Mouse (Mus musculus) forebrain, embryonic 15.5 days (tissue): ENCODE data around the gene Churc1. TPM values are rescaled to one million over a fixed set of nuclear protein-coding genes. Genes with fewer than 3 reads are reported as not detected.
"Not testable (repeated sequence)": the region's sequence is repeated elsewhere in the genome, so short reads cannot be mapped to it uniquely, and the experiment has no call there.

ENCODE experiments used
- ATAC-seq: fragments of 200-750 bp; cut with Nextera tagmentation; replicated peaks from 2 replicates; pipeline ENCODE4 v1.8.0; 2017; ENCODE audit warnings: mild to moderate bottlenecking, moderate TSS enrichment, moderate library complexity
- H3K27ac ChIP-seq: fragments of 300-500 bp; sonication (generic); replicated peaks from 2 replicates; pipeline ENCODE4 v1.5.1; 2015; ENCODE audit warnings: mild to moderate bottlenecking, inconsistent platforms
- H3K27me3 ChIP-seq: fragments of 300-500 bp; sonication (generic); 2 replicates; pipeline ENCODE4 v1.6.1; 2015; ENCODE audit warnings: inconsistent platforms
- H3K36me3 ChIP-seq: fragments of 300-500 bp; sonication (generic); 2 replicates; pipeline ENCODE4 v1.6.1; 2015; ENCODE audit warnings: mild to moderate bottlenecking, inconsistent platforms
- H3K4me1 ChIP-seq: fragments of 300-500 bp; sonication (generic); 2 replicates; pipeline ENCODE4 v1.6.1; 2015; ENCODE audit warnings: inconsistent platforms
- H3K4me2 ChIP-seq: fragments of 300-500 bp; sonication (generic); replicated peaks from 2 replicates; pipeline ENCODE4 v1.6.1; 2015; ENCODE audit warnings: mild to moderate bottlenecking, inconsistent platforms
- H3K4me3 ChIP-seq: fragments of 300-500 bp; sonication (generic); 2 replicates; pipeline ENCODE4 v1.5.1; 2015; ENCODE audit warnings: mild to moderate bottlenecking, inconsistent platforms
- H3K9ac ChIP-seq: fragments of 300-500 bp; sonication (generic); replicated peaks from 2 replicates; pipeline ENCODE4 v1.6.1; 2015; ENCODE audit warnings: mild to moderate bottlenecking, inconsistent platforms
- H3K9me3 ChIP-seq: fragments of 300-500 bp; sonication (generic); 2 replicates; pipeline ENCODE4 v1.6.1; 2016; ENCODE audit warnings: inconsistent platforms
- WGBS: fragments of 180-500 bp; shearing (Covaris S2); methylation state at CpG from one replicate; pipeline ENCODE4 v1.1.7; 2015; ENCODE audit warnings: mixed read lengths; 5-methylcytosine and 5-hydroxymethylcytosine counted together
- polyA plus RNA-seq: library from polyadenylated mRNA; unstranded; fragments of >200 nt; fragmentation: Nextera tagmentation; extraction: Ambion mirVana; gene quantifications from 2 replicates; pipeline ENCODE4 v1.2.1, GENCODE M21; 2015

Churc1 gene
- polyA plus RNA-seq, 1 experiment from 2014 or later, result 108 TPM

DNA sequence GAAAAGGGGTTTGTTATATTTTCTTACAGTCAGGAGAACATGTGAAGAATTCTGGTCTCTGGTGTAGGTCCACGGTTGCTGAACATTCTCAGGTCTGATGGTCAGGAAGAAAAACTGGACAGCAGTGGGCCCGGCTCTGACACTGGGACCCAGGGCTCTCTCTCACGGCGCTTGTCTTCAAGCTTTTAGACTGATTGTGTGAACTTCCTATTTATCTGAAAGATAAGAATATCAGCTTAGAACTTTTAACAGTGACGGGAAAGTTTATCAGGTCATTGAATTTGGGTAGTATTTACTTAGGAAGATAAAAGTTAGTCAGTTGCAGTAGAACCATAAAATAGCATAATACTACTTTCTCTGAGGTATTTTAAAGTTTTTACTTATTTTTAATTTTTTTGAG is 11.6 kb downstream of the Churc1 start:
- no peak for ATAC-seq
- Histone ChIP-seq H3K9me3 (no peaks in the 10 kb centered on the region), H3K4me2 (no peak overlapping the region), H3K36me3 (peaks cover 2% of the 10 kb centered on the region; the same call in 1 of the 2 replicates), H3K9ac (no peak overlapping the region), H3K4me1 (0 out of 2 replicates have a peak, but pooled peaks cover 2% of the 10 kb centered on the region), H3K27me3 (no peaks in the 10 kb centered on the region), H3K4me3 (no peak overlapping the region), H3K27ac (no peak overlapping the region)
- WGBS, result 94% methylated on average over 5 of the region's 5 CpGs

DNA sequence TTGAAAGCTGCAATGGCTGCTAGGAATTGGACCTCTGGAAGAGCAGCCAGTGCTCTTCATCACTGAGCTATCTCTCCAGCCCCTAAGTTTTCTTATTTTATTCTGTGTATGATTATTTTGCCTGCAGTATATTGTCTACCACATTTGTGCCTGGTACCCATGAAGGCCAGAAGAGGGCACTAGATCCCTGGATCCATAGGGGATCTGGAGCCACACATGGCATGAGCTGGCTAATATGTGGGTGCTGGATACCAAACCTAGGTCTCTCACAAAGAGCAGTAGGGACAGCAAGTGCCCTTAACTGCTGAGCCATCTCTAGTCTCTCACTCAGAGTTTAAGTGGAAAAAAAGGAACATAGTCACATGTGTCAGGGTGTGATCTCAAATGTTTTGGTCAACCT is 12.5 kb downstream of the Churc1 start:
- Histone ChIP-seq H3K4me1 (0 out of 2 replicates have a peak, but pooled peaks cover 2% of the 10 kb centered on the region), H3K27me3 (no peaks in the 10 kb centered on the region), H3K9ac (no peak overlapping the region), H3K9me3 (no peaks in the 10 kb centered on the region), H3K4me3 (no peak overlapping the region), H3K27ac (no peak overlapping the region), H3K4me2 (no peak overlapping the region), H3K36me3 (peaks cover 2% of the 10 kb centered on the region; the same call in 1 of the 2 replicates)
- ATAC-seq, result no peak

- Histone ChIP-seq H3K27me3 (no peaks in the 10 kb centered on the region), H3K36me3 (peaks cover 2% of the 10 kb centered on the region; the same call in 1 of the 2 replicates), H3K4me3 (no peak overlapping the region), H3K4me1 (0 out of 2 replicates have a peak, but pooled peaks cover 2% of the 10 kb centered on the region), H3K27ac (no peak overlapping the region), H3K9ac (no peak overlapping the region), H3K9me3 (no peaks in the 10 kb centered on the region), H3K4me2 (no peak overlapping the region)
- 83% methylated on average over 10 of the region's 10 CpGs for WGBS
- no peak for ATAC-seq
Measured at GRCm38 (mm10) chr12:76778305-76779083, 13.2 kb downstream of the Churc1 start.

DNA sequence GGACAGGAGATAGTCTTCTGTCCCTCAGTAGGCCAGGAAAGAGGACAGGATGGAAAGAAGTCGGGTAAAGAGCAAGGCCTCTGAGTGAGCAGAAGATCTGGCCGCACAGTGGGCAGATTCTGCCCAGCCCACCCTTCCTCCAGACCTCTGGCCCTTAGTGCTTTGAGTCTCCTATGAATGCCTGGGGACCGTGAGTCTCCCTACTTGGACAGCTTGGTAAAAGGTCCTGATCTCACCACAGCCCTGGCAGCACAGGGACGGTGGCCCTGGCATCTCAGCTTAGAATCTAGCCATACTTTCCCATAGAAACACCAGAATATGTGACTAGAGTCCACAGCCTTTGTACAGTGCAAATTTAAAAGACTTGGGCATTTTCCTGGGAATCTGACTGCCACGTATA is 14.6 kb downstream of the Churc1 start:
- no peak overlapping the region for H3K9ac ChIP-seq
- H3K4me2 ChIP-seq, result no peak overlapping the region
- ATAC-seq, result no peak
- peaks cover 2% of the 10 kb centered on the region; the same call in 1 of the 2 replicates for H3K36me3 ChIP-seq
- H3K4me1 ChIP-seq, result 0 out of 2 replicates have a peak, but pooled peaks cover 2% of the 10 kb centered on the region
- WGBS, result 80% methylated on average over 5 of the region's 5 CpGs
- H3K27me3 ChIP-seq, result no peaks in the 10 kb centered on the region
- no peaks in the 10 kb centered on the region for H3K9me3 ChIP-seq
- H3K4me3 ChIP-seq, result no peak overlapping the region
- H3K27ac ChIP-seq, result no peak overlapping the region

- Histone ChIP-seq H3K36me3 (peaks cover 2% of the 10 kb centered on the region; the same call in 1 of the 2 replicates), H3K4me2 (no peak overlapping the region), H3K9ac (no peak overlapping the region), H3K4me3 (no peak overlapping the region), H3K9me3 (no peaks in the 10 kb centered on the region), H3K27ac (peak overlapping the region; percentile 77), H3K4me1 (0 out of 2 replicates have a peak, but pooled peaks cover 2% of the 10 kb centered on the region), H3K27me3 (no peaks in the 10 kb centered on the region)
- 66% methylated on average over 12 of the region's 12 CpGs for WGBS
- no peak; the same call in 1 of the 2 replicates for ATAC-seq
Measured at GRCm38 (mm10) chr12:76780639-76781468, 15.5 kb downstream of the Churc1 start.

- no peaks in the 10 kb centered on the region for H3K27me3 ChIP-seq
- H3K9me3 ChIP-seq, result no peaks in the 10 kb centered on the region
- H3K9ac ChIP-seq, result no peak overlapping the region
- no peak overlapping the region for H3K4me3 ChIP-seq
- no peak overlapping the region for H3K27ac ChIP-seq
- no peak overlapping the region for H3K4me2 ChIP-seq
- 0 out of 2 replicates have a peak, but pooled peaks cover 2% of the 10 kb centered on the region for H3K4me1 ChIP-seq
- 65% methylated on average over 10 of the region's 10 CpGs for WGBS
- ATAC-seq, result no peak
- H3K36me3 ChIP-seq, result no peaks in the 10 kb centered on the region
Measured at GRCm38 (mm10) chr12:76784056-76784619, 18.8 kb downstream of the Churc1 start.

- no peaks in the 10 kb centered on the region for H3K9me3 ChIP-seq
- no peak overlapping the region for H3K4me3 ChIP-seq
- 49% methylated on average over 8 of the region's 8 CpGs for WGBS
- no peaks in the 10 kb centered on the region for H3K36me3 ChIP-seq
- peaks cover 5% of the 10 kb centered on the region; the same call in 1 of the 2 replicates for H3K4me1 ChIP-seq
- no peaks in the 10 kb centered on the region for H3K27me3 ChIP-seq
- no peak overlapping the region for H3K27ac ChIP-seq
- ATAC-seq, result no peak
- no peak overlapping the region for H3K9ac ChIP-seq
- no peak overlapping the region for H3K4me2 ChIP-seq
Measured at GRCm38 (mm10) chr12:76790446-76791084, 25.2 kb downstream of the Churc1 start.

DNA sequence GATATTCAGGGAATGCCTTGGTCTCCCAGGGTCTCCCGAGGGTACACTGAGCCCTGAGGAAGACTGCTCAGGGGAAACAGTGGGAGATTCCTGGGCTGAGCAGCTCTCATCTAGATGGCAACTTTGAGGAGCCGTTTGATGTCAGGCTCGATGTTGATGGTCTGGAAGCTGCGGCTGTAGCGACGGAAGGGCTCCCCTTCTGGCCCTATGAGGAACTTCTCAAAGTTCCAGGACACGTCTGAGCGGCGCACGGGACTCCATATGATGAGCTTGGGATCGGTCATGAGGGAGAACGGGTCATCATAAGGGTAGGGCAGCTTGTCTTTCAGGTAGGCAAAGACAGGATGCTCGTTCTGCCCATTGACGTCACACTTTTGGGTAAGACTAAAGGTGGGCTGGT is 27.2 kb downstream of the Churc1 start:
- H3K27ac ChIP-seq, ATAC-seq, H3K9me3 ChIP-seq, H3K27me3 ChIP-seq, H3K4me2 ChIP-seq, H3K4me3 ChIP-seq, H3K4me1 ChIP-seq, H3K36me3 ChIP-seq, H3K9ac ChIP-seq: not testable (repeated sequence)
- 59% methylated on average over 14 of the region's 14 CpGs for WGBS

DNA sequence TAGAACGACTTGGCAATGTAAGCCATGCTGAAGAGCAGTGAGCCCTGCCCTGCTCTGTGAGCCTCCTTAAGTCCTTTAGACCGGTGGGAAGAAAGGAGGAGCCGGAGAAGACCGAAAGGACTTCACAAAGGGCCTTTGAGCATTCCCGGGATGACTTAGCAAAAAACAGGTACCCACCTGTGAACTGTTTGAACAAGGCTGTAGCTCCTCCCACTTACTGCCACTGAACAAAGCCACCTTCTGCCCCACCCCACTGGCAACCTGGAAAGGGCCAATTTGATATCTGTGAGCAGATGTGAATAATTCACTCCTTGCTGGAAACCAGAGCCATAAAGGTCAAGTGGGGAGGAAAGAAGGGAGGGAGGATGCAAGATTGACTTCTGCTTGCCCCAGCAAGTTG is 30.0 kb downstream of the Churc1 start, which contains the start of gene Gpx2:
Gene Gpx2, minus strand, starts transcription at position 205 of the 400 bp plus-strand sequence.
- H3K4me3 ChIP-seq, result no peak within 1 kb of the TSS
- WGBS, result 73% methylated on average over 5 of the region's 5 CpGs
- H3K27me3 ChIP-seq, result no peaks in the 10 kb centered on the region
- no peak within 1 kb of the TSS for H3K27ac ChIP-seq
- ATAC-seq, result no peak
- no peaks in the 10 kb centered on the region for H3K36me3 ChIP-seq
- no peak within 1 kb of the TSS for H3K4me2 ChIP-seq
- H3K9ac ChIP-seq, result no peak within 1 kb of the TSS
- no peaks in the 10 kb centered on the region for H3K9me3 ChIP-seq
- H3K4me1 ChIP-seq, result peaks cover 2% of the 10 kb centered on the region; the same call in 1 of the 2 replicates

- ATAC-seq, result no peak
- WGBS, result 93% methylated on average over 7 of the region's 7 CpGs
- no peaks in the 10 kb centered on the region for H3K9me3 ChIP-seq
- H3K4me1 ChIP-seq, result no peaks in the 10 kb centered on the region
- no peak overlapping the region for H3K4me3 ChIP-seq
- no peak overlapping the region for H3K4me2 ChIP-seq
- H3K27ac ChIP-seq, result no peak overlapping the region
- H3K36me3 ChIP-seq, result no peaks in the 10 kb centered on the region
- no peak overlapping the region for H3K9ac ChIP-seq
- H3K27me3 ChIP-seq, result no peaks in the 10 kb centered on the region
Measured at GRCm38 (mm10) chr12:76796938-76797539, 31.7 kb downstream of the Churc1 start.

DNA sequence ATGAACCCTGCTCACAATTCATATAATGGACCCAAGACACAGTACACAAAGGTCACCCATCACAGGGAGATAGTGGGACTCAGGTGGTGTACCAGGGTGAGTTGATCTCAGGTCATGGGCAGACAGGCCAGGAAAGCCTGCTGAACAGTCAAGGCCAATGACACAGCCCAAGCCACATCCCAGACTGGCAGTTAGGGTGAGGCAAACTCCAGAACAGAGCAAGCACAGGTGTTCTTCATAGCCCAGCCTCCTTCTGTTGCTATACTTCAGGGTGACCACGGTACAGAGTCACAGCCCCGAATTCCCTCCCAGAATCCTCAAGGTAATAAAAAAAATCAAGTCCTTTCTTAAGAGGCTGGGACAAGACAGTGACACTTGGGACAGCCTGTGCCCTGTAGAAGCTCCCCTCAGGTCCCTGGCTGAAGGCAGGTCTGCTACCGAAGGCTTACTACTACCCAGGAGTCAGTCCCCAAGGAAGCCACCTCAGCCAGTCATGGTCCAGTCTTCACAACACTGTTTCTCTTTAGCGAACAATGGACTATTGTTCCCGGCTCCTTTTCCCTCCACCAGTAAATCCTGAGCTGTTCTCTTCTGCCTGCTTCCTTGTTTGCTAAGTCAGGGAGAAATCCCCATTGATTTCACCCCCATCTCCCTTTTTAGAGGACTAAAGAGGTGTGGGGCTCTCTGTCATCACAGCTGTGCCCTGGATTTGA is 32.8 kb downstream of the Churc1 start:
- Histone ChIP-seq H3K27me3 (no peaks in the 10 kb centered on the region), H3K9ac (no peak overlapping the region), H3K9me3 (no peaks in the 10 kb centered on the region), H3K27ac (no peak overlapping the region), H3K4me2 (no peak overlapping the region), H3K36me3 (no peaks in the 10 kb centered on the region), H3K4me3 (no peak overlapping the region), H3K4me1 (no peaks in the 10 kb centered on the region)
- no peak for ATAC-seq
- 44% methylated on average over 5 of the region's 5 CpGs for WGBS
